Mouse (Mus musculus): ENCODE data around the gene Tspan12. TPM values are rescaled to one million over a fixed set of nuclear protein-coding genes. Genes with fewer than 3 reads are reported as not detected.
A peak's percentile ranks its signal among the peaks of the same experiment; 100 is the strongest.

Gene Tspan12
- total RNA-seq, 1 experiment from 2014 or later, result 0.40 TPM

DNA sequence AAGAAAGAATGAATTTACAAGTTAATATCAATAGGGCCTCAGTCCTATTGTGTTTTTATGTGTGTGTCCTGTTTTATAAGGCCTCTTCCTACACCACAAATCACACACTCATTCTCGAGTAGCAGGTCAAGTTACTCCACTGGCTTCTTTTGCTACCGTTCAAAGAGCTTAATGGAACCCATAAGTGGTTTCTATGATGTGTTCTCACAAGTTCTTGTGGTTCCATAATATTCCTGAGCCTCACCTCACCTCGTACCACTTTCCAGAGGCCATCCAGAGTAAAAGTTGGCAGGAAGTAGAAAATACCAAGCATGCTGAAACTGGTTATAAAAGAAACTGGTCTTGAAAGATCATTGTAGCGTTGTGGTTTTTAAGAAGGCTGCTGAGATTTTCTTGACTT is 18.8 kb downstream of the Tspan12 start:
- ATAC-seq (replicated peaks in 1 of 2; ENCODE audit: insufficient read depth in 1 of 2, low FRiP score in 2 of 2, low TSS enrichment in 1 of 2, low read depth in 1 of 2, poor library complexity in 2 of 2, severe bottlenecking in 2 of 2), result no peak

DNA sequence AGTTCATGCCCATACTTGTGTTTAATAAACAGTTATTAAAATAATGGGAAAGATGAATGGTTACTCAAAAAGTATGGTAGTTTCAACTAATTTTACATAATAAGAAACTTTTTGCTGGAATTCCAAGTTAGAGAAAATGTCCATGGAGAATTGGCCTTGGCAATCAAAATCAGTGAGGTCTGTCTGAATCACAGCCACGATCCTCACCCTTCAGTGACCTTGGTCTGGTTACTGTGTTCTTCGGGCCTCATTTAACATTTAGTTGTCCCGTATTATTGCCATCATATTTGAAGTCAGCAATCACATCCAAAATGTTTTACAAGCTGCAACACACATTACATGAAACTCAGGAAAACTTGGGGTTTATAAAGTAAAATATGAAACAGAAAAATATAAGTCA is 20.4 kb downstream of the Tspan12 start:
- no peak for ATAC-seq (replicated peaks in 1 of 2; ENCODE audit: insufficient read depth in 1 of 2, low FRiP score in 2 of 2, low TSS enrichment in 1 of 2, low read depth in 1 of 2, poor library complexity in 2 of 2, severe bottlenecking in 2 of 2)

- ATAC-seq (replicated peaks in 1 of 2; ENCODE audit: insufficient read depth in 1 of 2, low FRiP score in 2 of 2, low TSS enrichment in 1 of 2, low read depth in 1 of 2, poor library complexity in 2 of 2, severe bottlenecking in 2 of 2), result no peak
Measured at GRCm38 (mm10) chr6:21830931-21831330, 21.4 kb downstream of the Tspan12 start.

DNA sequence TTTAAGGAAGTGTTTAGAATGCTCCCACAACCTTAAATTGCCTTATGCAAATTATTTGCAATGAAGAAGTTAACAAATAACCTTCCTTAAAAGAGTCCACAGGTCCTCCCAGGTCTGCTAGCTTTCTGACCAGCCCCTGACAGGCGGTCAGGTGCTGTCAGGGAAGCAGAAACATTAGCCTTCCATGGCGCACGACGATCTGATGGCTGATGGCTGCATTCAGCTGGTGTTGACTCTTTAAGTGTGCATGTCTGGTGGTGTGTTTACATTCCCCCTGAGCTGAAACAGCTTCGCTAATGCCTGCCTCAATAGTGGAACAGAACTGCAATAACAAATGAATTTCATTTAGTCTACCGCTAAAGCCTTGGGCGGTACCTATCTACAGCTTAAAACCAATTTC is 22.4 kb downstream of the Tspan12 start:
- ATAC-seq (replicated peaks in 1 of 2; ENCODE audit: insufficient read depth in 1 of 2, low FRiP score in 2 of 2, low TSS enrichment in 1 of 2, low read depth in 1 of 2, poor library complexity in 2 of 2, severe bottlenecking in 2 of 2), result no peak

- no peak for ATAC-seq (replicated peaks in 1 of 2; ENCODE audit: insufficient read depth in 1 of 2, low FRiP score in 2 of 2, low TSS enrichment in 1 of 2, low read depth in 1 of 2, poor library complexity in 2 of 2, severe bottlenecking in 2 of 2)
Measured at GRCm38 (mm10) chr6:21828437-21828836, 23.9 kb downstream of the Tspan12 start.

GRCm38 (mm10) chr6:21828001-21828400 is 24.3 kb downstream of the Tspan12 start:
- ATAC-seq (replicated peaks in 1 of 2; ENCODE audit: insufficient read depth in 1 of 2, low FRiP score in 2 of 2, low TSS enrichment in 1 of 2, low read depth in 1 of 2, poor library complexity in 2 of 2, severe bottlenecking in 2 of 2), result no peak

GRCm38 (mm10) chr6:21823694-21824093 is 28.6 kb downstream of the Tspan12 start:
- ATAC-seq (replicated peaks in 1 of 2; ENCODE audit: insufficient read depth in 1 of 2, low FRiP score in 2 of 2, low TSS enrichment in 1 of 2, low read depth in 1 of 2, poor library complexity in 2 of 2, severe bottlenecking in 2 of 2), result no peak

DNA sequence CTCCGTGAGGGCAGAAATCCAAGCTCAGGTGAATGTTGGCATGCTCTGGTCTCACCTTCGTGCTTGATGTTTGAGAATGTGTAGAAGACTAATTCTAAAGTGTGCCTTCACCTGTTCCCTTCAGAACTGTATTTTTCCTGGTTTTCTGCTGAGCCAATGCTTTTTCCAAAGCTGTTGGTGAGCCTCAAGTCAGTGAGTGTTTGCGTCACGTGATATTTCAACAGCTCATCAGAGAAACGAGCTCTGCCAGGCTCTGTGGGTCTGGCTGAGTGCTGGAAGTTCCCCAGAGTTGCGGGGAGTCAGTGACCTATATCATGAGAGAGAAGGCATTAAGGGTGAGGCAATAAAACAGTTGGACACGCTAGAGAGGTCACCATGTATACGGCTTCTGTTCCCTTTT is 29.0 kb downstream of the Tspan12 start:
- no peak for ATAC-seq (replicated peaks in 1 of 2; ENCODE audit: insufficient read depth in 1 of 2, low FRiP score in 2 of 2, low TSS enrichment in 1 of 2, low read depth in 1 of 2, poor library complexity in 2 of 2, severe bottlenecking in 2 of 2)

DNA sequence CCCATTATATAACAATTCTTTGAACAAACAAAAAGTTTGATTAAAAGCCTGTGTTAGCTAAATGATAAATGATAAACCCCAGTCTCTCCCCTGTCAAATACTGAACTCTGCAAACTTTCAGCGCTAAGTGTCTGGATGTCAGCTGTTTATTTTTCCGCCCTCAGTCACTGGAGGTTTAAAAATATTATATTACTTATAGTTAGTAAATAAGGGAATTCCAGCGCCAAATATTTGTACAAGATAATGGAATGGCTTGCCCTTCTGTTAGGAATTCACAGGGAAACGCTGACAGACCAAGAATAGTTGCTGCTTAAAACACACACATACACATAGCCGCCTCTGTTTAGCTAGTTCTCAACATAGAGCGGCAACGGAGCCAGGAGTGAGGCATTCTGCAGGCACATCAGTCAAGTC is 29.6 kb downstream of the Tspan12 start:
- ATAC-seq (replicated peaks in 1 of 2; ENCODE audit: insufficient read depth in 1 of 2, low FRiP score in 2 of 2, low TSS enrichment in 1 of 2, low read depth in 1 of 2, poor library complexity in 2 of 2, severe bottlenecking in 2 of 2), result no peak

DNA sequence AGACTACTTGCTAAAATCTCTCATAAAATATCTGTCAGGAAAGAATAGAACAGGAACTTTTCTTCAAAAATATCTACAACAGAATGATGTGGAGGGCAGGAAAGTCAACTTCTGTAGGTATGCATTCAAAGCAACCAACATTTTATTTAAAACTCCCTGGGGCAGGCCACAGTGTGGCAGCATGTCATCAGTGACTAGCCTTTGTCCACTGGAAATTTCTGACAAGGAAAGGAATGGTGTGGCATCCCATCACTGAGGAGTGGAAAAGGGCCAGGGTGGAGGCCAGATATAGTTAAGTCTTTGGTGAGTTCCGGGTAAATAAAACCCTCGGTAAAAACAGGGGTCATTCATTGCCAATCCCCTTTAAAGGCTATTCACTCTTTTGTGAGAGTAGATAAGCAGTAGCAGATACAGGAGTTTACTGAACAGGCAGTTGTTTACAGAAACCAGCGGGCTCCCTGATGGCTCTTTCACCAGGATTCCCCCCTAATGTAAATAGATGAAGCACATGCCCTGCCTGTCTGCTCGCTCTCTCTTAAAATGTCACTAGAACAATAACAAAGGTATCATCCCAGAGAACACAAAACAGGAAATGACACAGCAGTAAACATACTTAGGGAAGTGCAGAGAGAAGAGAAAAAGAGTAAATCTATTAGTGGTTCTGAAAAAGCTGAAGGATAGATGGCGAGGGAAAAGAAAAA is 34.1 kb downstream of the Tspan12 start:
- no peak for ATAC-seq (replicated peaks in 1 of 2; ENCODE audit: insufficient read depth in 1 of 2, low FRiP score in 2 of 2, low TSS enrichment in 1 of 2, low read depth in 1 of 2, poor library complexity in 2 of 2, severe bottlenecking in 2 of 2)

DNA sequence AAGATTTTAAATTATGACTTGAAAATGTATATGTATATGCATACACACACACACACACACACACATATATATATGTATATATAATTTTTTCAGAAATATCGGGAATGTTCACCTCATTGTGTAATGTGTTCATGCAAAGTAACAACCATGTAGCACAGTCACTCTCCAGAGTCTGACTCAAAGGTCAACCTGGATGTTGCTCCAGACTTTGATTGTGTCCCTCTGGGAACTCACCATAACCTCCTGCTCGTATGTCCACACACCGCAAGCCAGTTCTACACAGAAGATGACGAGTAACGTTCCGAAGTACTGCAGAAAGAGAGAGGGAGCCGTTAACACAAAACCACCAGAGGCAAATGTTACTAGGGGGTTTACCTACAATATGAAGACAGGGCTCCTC is 46.3 kb downstream of the Tspan12 start:
- no peak for ATAC-seq (replicated peaks in 1 of 2; ENCODE audit: insufficient read depth in 1 of 2, low FRiP score in 2 of 2, low TSS enrichment in 1 of 2, low read depth in 1 of 2, poor library complexity in 2 of 2, severe bottlenecking in 2 of 2)

- ATAC-seq (replicated peaks in 1 of 2; ENCODE audit: insufficient read depth in 1 of 2, low FRiP score in 2 of 2, low TSS enrichment in 1 of 2, low read depth in 1 of 2, poor library complexity in 2 of 2, severe bottlenecking in 2 of 2), result no peak
Measured at GRCm38 (mm10) chr6:21805013-21805570, 47.2 kb downstream of the Tspan12 start.

DNA sequence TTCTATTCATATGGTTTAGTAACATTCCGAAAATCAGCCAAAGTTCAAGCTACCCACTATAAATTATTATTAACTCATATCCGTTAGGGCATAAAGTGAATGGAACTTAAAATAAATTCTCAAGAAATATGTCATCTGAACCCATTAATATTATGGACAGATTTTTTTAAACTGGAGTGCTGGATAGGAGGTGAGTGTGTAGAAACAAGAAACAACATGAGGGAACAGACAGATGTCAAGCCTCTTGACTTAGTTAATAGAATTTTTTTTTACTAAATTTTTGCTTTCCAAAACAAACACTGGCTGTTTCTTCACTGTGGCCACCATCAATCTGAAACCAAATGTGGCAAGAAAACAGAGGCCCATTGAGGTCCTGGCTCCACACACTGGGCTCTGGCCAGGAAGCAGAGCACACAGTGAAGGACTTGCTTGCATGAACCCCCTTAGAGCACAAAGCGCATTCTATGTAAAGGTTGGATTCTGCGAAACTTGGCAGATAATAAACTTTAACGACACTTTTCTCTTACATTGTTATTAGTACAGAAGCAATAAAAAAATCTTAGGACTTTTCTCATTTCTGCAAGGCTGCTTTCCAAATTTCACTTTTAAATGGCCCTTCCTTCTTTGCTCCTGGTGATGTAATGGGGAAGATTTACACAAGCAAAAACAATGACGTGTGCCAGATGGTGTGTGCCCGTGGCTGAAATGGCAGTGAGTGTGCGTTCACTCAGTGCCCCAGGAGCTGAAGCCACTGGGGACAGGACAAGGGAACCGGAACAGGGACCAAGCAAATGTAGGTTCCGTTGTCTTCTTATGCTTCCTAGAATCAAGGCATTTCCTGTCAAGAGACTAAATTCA is 48.6 kb downstream of the Tspan12 start:
- ATAC-seq (replicated peaks in 1 of 2; ENCODE audit: insufficient read depth in 1 of 2, low FRiP score in 2 of 2, low TSS enrichment in 1 of 2, low read depth in 1 of 2, poor library complexity in 2 of 2, severe bottlenecking in 2 of 2), result no peak

DNA sequence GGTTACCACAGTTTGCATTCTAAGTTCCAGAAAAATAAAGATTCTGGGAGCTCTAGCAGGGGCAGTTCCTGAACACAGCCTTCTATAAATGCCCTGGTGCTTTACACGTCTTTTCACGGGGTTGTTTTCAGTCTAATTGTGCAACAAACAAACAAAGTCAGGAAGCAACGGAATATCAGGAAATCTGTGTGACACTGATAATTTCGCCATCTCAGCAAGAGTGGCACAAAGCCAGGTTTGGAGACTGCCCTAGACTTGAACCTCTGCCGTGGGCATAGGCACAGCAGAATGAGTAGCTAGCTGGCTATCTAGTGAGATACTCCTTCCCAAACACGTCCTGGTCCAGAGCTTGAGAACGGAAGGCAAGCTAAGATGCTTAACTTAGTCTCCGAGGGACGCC is 53.7 kb downstream of the Tspan12 start:
- peak; percentile 32 to 37; a peak in 2 of 4 replicates for ATAC-seq (replicated peaks in 1 of 2; ENCODE audit: insufficient read depth in 1 of 2, low FRiP score in 2 of 2, low TSS enrichment in 1 of 2, low read depth in 1 of 2, poor library complexity in 2 of 2, severe bottlenecking in 2 of 2)

DNA sequence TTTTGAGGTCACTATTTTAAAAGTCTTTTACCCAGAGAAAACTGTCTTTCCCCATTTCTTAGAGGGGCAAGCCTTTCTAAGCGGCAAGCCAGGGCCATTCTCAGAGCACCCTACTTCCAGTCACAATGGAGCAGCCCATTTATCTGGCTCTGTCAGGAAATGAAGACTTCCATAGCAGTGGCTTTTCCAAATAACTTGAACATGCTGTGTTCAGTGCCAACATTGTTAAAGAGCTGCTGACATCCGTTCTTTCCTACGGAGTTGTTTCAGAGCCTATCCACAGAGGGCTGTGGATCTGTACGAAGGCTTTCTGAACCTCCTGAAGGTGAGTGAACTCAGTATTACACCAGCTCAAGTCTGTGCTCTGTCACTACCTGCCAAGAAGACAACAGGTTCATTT is 55.2 kb downstream of the Tspan12 start:
- ATAC-seq (replicated peaks in 1 of 2; ENCODE audit: insufficient read depth in 1 of 2, low FRiP score in 2 of 2, low TSS enrichment in 1 of 2, low read depth in 1 of 2, poor library complexity in 2 of 2, severe bottlenecking in 2 of 2), result no peak

GRCm38 (mm10) chr6:21796413-21796812 is 55.9 kb downstream of the Tspan12 start:
- ATAC-seq (replicated peaks in 1 of 2; ENCODE audit: insufficient read depth in 1 of 2, low FRiP score in 2 of 2, low TSS enrichment in 1 of 2, low read depth in 1 of 2, poor library complexity in 2 of 2, severe bottlenecking in 2 of 2), result no peak

DNA sequence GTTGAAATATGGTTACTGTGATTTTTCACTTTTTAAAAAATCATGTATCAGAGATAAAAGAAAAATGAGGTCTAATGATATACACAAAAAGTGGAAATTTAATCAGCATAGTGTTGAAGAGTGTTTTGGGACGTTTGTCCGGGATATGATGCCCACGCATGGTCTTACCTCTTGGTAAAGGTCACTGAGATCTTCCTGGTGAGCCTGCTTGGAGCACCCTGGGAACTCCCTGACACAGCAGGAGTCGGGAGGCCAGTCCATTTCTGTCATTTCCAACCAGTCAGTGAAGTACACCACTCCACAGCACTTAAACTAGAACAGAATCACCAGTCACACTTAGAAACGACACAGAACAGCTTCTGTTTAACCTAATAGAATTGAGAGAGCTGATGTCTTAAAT is 56.9 kb downstream of the Tspan12 start:
- no peak for ATAC-seq (replicated peaks in 1 of 2; ENCODE audit: insufficient read depth in 1 of 2, low FRiP score in 2 of 2, low TSS enrichment in 1 of 2, low read depth in 1 of 2, poor library complexity in 2 of 2, severe bottlenecking in 2 of 2)

- ATAC-seq (replicated peaks in 1 of 2; ENCODE audit: insufficient read depth in 1 of 2, low FRiP score in 2 of 2, low TSS enrichment in 1 of 2, low read depth in 1 of 2, poor library complexity in 2 of 2, severe bottlenecking in 2 of 2), result peak; percentile 71 to 82
Measured at GRCm38 (mm10) chr6:21795072-21795407, 57.3 kb downstream of the Tspan12 start.

Measured in hematopoietic stem cell, adult 5-6 weeks (primary cell).